ENCODE assay signal across 22 mouse cellular contexts in genomic region chr12:102887366-102887765, GRCm38 (mm10). TPM values are rescaled to one million over a fixed set of nuclear protein-coding genes. Genes with fewer than 3 reads are reported as not detected.
"Had no signal": no experiment of that assay in that cellular context is flagged by ENCODE, and none has a peak within 500 bp of the region (broad histone marks: within the 10 kb centered on the region; RNA-seq: fewer than 3 reads in every experiment).

No protein-coding gene starts in this region.

- H3K36me3 ChIP-seq: midbrain, embryonic 10.5 days; midbrain, embryonic 12.5 days; neural tube, embryonic 12.5 days; stomach, embryonic 15.5 days had no signal

- H3K27ac ChIP-seq: midbrain, embryonic 10.5 days; midbrain, embryonic 12.5 days; neural tube, embryonic 12.5 days; stomach, embryonic 15.5 days; stomach, postnatal 0 days had no signal

- ATAC-seq: midbrain, embryonic 16.5 days had no signal

- H3K9ac ChIP-seq: lung, embryonic 14.5 days; midbrain, embryonic 12.5 days; neural tube, embryonic 12.5 days; stomach, embryonic 15.5 days had no signal

- H3K4me1 ChIP-seq: neural tube, embryonic 12.5 days; stomach, embryonic 15.5 days had no signal

- H3K27me3 ChIP-seq: midbrain, embryonic 12.5 days; neural tube, embryonic 12.5 days; stomach, embryonic 15.5 days had no signal

- H3K4me2 ChIP-seq: lung, embryonic 14.5 days; midbrain, embryonic 12.5 days; neural tube, embryonic 12.5 days; stomach, embryonic 15.5 days had no signal

- DNase-seq: lung, adult 18-20 months; lung, embryonic 14.5 days; lung, postnatal 10 days; lung, postnatal 4 days; midbrain, embryonic 14.5 days; right cerebral cortex, postnatal 14 days; thymus, adult 2 months; thymus, postnatal 25 days; thymus, postnatal 4 days had no signal

- H3K4me3 ChIP-seq: midbrain, embryonic 10.5 days; midbrain, embryonic 12.5 days; neural tube, embryonic 12.5 days; stomach, embryonic 15.5 days had no signal

- H3K9me3 ChIP-seq: midbrain, embryonic 10.5 days; midbrain, embryonic 12.5 days; neural tube, embryonic 12.5 days; stomach, embryonic 15.5 days had no signal

RNA-seq across cellular contexts. Expression of gene Cox8c, which starts 11.8 kb away (rescaled TPM):
- total RNA-seq: megakaryocyte, adult 5-6 weeks; megakaryocyte-erythroid progenitor cell, adult 5-6 weeks; neutrophil, adult 5-6 weeks had no signal
- polyA plus RNA-seq: lung, embryonic 14.5 days; lung, embryonic 16.5 days; midbrain, embryonic 10.5 days; midbrain, embryonic 12.5 days; midbrain, embryonic 14.5 days; midbrain, embryonic 16.5 days; neural tube, embryonic 12.5 days; neural tube, embryonic 14.5 days; spleen, adult 2 months; stomach, embryonic 15.5 days; stomach, postnatal 0 days; thymus, adult 2 months; urinary bladder, adult 2 months had no signal
